Mouse (Mus musculus): ENCODE measurements around the gene Tmem229b.

- no peak for TF ChIP-seq NRF1 (IDR thresholded peaks at IDR 0.05; ENCODE audit: insufficient read depth, low read depth, low read length, poor library complexity, severe bottlenecking)
- TF ChIP-seq CTCF (IDR thresholded peaks at IDR 0.05 in 2 of 3, conservative IDR thresholded peaks at IDR 0.05 in 1 of 3; ENCODE audit: control insufficient read depth in 1 of 3, insufficient read depth in 1 of 3, low read depth in 2 of 3, low read length in 3 of 3, poor library complexity in 1 of 3, severe bottlenecking in 1 of 3): no peak
- no peak for TF ChIP-seq GATA1 (IDR thresholded peaks at IDR 0.05; ENCODE audit: low read depth, low read length)
- no peak for TF ChIP-seq JUND (IDR thresholded peaks at IDR 0.05; ENCODE audit: low read depth, low read length)
- no peak for TF ChIP-seq CHD1 (IDR thresholded peaks at IDR 0.05; ENCODE audit: low read depth, low read length)
- no peak for TF ChIP-seq ZMIZ1 (IDR thresholded peaks at IDR 0.05; ENCODE audit: low read depth, low read length)
- TF ChIP-seq MAFK (IDR thresholded peaks at IDR 0.05; ENCODE audit: borderline replicate concordance, low read depth, low read length): no peak
Measured at GRCm38 (mm10) chr12:79039708-79040107, 32.3 kb upstream of the Tmem229b start.

All from MEL (cell line).